Mouse (Mus musculus) bone marrow macrophage, adult 2 months (primary cell): Measurements from ENCODE around the gene Stoml1. TPM values are rescaled to one million over a fixed set of nuclear protein-coding genes. Genes with fewer than 3 reads are reported as not detected.
A peak's percentile ranks its signal among the peaks of the same experiment; 100 is the strongest.

Experiments
- H3K27ac ChIP-seq: 2 replicates; pipeline ENCODE4 v1.5.1; 2012; ENCODE audit warnings: low read depth, low read length; ENCODE audit not compliant: insufficient read depth
- H3K4me1 ChIP-seq: 2 replicates; pipeline ENCODE4 v1.6.1; 2012; ENCODE audit warnings: low read length; ENCODE audit not compliant: control insufficient read depth, insufficient read depth
- H3K4me3 ChIP-seq: 2 replicates; pipeline ENCODE4 v1.5.1; 2012; ENCODE audit warnings: mild to moderate bottlenecking, low read length, moderate library complexity; ENCODE audit not compliant: insufficient read depth
- CTCF ChIP-seq: IDR thresholded peaks from 2 replicates; pipeline ENCODE4 v1.5.1; 2012; ENCODE audit warnings: low read depth, mild to moderate bottlenecking, low read length, moderate library complexity
- POLR2A ChIP-seq: IDR thresholded peaks from 2 replicates; pipeline ENCODE4 v1.6.1; 2012; ENCODE audit warnings: mild to moderate bottlenecking, low read depth, low read length, borderline replicate concordance
- polyA plus RNA-seq: library from polyadenylated mRNA; stranded (reverse); fragments of >200 nt; gene quantifications from 2 replicates; pipeline ENCODE4 v1.2.4, GENCODE M21; 2012; ENCODE audit not compliant: missing spikeins, insufficient read depth, insufficient read length

Stoml1 gene
- 21.3 and 25.2 TPM in 2 replicates for polyA plus RNA-seq

DNA sequence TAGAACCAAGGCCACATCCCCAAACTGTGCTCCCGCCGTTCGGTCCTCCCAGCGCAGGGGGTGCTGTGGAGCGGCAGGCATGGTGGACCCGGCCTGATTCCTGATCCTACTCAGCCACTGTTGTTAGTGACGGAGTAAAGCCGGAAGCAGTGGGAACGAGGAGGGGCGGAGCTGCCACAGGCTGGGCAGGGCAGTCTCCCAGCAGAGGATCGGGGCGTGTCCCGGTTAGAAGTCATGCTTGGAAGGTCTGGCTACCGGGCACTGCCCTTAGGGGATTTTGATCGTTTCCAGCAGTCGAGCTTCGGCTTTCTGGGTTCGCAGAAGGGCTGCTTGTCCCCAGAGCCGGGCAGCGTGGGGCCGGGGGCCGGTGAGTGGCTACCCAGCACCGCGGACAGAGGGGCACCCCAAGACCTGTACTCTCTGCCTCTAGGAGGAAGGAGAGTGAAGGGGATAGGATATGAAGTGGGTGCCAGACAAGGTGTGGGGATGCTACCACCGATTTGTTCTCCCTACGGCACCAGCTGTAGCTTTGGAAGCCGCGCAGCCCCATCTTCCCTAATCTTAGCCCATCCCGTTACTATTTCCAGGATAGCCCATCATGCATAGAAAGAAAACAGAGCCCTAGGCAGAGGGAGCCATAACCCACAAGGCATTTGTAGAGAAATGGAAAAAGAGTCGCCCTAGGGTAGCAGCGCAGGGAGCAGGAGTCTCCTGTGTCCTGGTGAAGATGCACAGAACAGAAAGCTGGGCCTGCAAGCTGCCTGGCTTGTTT, at the start of gene Stoml1:
TSS of gene Stoml1 (plus strand) at position 132 of the 772 bp plus-strand sequence.
- peaks cover 40% of the 10 kb centered on the region for H3K4me1 ChIP-seq
- TF ChIP-seq POLR2A, result no peak
- TF ChIP-seq CTCF, result peak; percentile 16; the same call in 1 of the 2 replicates
- H3K27ac ChIP-seq, result peak within 1 kb of the TSS; percentile 63
- peak within 1 kb of the TSS; percentile 82 for H3K4me3 ChIP-seq

- H3K4me1 ChIP-seq, result 0 out of 2 replicates have a peak, but pooled peaks cover 2% of the 10 kb centered on the region
- TF ChIP-seq CTCF (no peak), POLR2A (no peak)
- peak within 1 kb of the TSS; percentile 50 for H3K4me3 ChIP-seq
- H3K27ac ChIP-seq, result no peak within 1 kb of the TSS
Observed at GRCm38 (mm10) chr9:58203516-58204447, 49.2 kb upstream of the Stoml1 start, which contains the start of the genes Islr and Islr2. Gene Islr, minus strand, starts transcription at chr9:58204306. Gene Islr2, minus strand, starts transcription at chr9:58204319.

DNA sequence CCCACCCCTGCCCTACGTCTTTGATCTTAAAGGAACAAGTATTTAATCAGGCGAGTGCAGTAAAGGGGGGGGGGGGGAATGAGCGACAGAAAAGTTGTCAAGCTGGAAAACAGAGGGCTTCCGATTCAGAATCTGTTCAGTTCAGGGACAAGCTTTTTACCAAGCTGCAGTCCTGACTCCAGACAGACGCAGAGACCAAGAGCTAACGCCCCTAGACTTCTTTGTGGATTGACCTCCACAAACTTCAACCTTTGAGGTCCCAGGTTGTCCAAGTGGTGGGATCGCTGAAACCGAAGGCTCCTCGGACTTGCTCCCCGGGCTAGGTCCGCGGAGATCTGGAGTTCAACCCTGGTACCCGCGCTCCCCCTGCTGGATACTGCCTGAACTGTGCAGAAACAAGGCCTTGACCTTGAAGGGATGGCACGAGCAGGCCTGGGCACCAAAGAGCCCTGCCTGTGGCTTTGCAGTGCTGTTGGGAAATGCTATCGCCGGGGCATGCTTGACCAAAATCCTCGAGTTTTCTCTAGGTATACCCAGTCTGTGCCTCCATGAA, 48.4 kb upstream of the Stoml1 start:
- H3K4me3 ChIP-seq, result peak overlapping the region; percentile 50
- peaks cover 4% of the 10 kb centered on the region for H3K4me1 ChIP-seq
- no peak for TF ChIP-seq POLR2A
- peak; percentile 75 for TF ChIP-seq CTCF
- no peak overlapping the region for H3K27ac ChIP-seq

DNA sequence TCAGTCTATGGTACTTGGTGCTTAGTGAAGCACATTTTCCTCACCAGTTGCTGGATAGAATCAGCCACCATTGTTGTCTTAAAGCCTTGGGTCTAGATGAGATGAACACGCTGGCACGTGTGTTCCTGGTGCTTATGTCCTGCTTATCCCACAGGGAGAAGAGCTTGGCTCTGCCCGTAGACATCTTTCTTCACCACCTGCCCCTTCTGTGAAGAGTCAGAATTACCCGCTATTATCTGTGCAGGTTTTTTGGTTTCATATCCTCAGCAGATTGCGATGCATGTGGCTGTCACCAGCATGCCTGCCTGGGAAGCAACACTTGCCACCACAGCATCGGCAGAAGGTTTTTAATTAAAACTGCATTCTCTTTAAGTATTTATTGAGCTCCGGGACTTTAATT, 47.0 kb upstream of the Stoml1 start:
- TF ChIP-seq CTCF, result no peak
- no peak for TF ChIP-seq POLR2A
- peaks cover 15% of the 10 kb centered on the region for H3K4me1 ChIP-seq
- H3K4me3 ChIP-seq, result no peak overlapping the region
- H3K27ac ChIP-seq, result no peak overlapping the region

DNA sequence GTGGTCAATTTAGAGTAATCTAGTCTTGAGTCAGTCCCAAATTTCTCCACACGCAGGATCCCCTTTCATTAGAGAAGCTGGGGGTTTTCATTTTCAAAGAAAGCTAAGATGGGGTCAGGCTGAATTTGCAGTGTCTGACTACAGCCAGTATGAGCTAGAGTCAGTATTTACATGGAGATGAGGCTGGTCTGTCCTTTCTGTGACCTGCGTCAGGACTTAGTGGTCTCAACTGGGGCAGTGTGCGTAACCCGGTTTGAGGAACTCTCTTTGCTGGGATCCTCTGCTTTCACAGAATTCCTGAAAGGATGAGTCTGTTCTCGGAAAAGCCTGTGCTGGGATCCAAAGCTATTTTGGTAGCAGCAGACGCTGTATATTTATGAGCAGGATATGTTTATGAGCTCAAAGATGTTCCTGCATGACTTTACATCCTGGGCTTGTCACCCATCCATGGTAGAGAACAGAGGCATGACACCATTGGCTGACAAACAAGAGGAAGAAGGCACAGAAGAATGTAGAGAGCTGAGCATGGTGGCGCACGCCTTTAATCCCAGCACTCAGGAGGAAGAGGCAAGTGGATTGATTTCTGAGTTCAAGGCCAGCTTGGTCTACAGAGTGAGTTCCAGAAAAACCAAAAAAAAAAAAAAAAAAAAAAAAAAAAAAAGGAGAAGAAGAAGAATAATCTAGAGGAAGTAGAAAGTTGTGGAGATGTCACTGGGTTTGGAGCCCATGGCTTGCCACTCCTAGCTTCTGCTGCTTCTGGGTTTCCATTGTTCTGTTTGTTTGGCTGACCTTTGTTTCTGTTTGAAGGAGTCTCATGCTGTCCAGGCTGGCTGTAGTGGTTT, 43.3 kb upstream of the Stoml1 start:
- H3K4me3 ChIP-seq, result no peak overlapping the region
- peaks cover 15% of the 10 kb centered on the region for H3K4me1 ChIP-seq
- TF ChIP-seq CTCF (no peak), POLR2A (no peak)
- peak overlapping the region; percentile 80 for H3K27ac ChIP-seq

- TF ChIP-seq POLR2A, result no peak
- peak overlapping the region; percentile 80 for H3K27ac ChIP-seq
- H3K4me3 ChIP-seq, result no peak overlapping the region
- peaks cover 15% of the 10 kb centered on the region for H3K4me1 ChIP-seq
Observed at GRCm38 (mm10) chr9:58210304-58210627, 42.7 kb upstream of the Stoml1 start.

DNA sequence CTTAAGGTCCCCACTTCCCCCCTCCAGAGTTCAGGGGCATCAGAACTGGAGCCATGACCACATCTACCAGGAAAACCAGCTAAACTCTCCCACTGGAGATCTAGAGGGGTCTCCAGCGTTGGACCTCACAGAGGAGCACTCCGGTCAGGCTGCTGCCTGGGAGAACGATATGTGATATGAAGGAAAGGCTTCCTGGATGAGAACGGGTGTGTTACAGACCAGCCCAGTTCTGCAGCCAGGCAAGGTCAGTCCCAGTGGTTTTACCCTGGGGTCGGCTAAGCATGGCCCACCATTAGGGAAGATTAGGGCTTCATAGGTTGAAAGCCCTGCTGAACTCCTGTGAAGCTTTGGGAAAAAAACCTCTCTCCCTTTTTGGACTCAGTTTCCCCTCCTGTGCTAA, 39.6 kb upstream of the Stoml1 start:
- TF ChIP-seq POLR2A (no peak), CTCF (no peak)
- Histone ChIP-seq H3K4me3 (no peak overlapping the region), H3K27ac (no peak overlapping the region), H3K4me1 (peaks cover 15% of the 10 kb centered on the region)

GRCm38 (mm10) chr9:58213865-58214264, 39.1 kb upstream of the Stoml1 start:
- TF ChIP-seq CTCF (no peak), POLR2A (no peak)
- H3K27ac ChIP-seq, result no peak overlapping the region
- H3K4me1 ChIP-seq, result peaks cover 15% of the 10 kb centered on the region
- H3K4me3 ChIP-seq, result no peak overlapping the region

DNA sequence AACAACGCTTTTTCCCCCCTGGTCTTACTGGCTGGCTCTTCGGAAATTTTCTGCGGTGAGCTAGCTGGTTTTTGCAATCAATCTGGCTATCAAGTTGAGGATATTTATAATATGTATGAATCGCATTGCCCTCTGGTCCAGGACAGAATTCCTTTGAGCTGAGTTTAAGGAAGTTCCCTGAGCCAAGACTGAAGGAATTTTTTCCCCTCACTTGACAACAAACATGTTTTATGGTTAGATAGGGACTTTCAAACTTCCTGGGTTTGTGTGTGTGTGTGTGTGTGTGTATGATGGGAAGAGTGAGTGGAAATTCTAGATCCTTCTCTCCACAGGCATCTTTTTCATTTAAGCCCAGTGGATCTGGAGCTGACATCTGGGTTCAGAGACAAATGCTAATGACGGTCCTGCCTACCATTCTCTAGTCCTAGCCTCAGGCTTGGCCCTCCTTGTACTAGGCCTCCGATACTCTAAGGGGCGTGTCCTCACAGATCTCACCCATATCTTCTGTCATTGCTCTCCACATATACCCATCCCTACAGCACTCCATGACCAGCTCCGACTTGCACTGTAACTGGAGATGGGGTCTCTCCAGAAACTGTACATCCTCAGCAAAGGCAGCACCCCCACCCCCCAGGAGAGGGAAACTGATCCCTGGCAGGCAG, 38.3 kb upstream of the Stoml1 start:
- Histone ChIP-seq H3K4me3 (no peak overlapping the region), H3K4me1 (peaks cover 12% of the 10 kb centered on the region), H3K27ac (no peak overlapping the region)
- no peak for TF ChIP-seq POLR2A
- no peak for TF ChIP-seq CTCF
